Mouse (Mus musculus) stomach, postnatal 0 days (tissue): ENCODE measurements around the gene Mad2l1bp. TPM values are rescaled to one million over a fixed set of nuclear protein-coding genes. Genes with fewer than 3 reads are reported as not detected.
A peak's percentile ranks its signal among the peaks of the same experiment; 100 is the strongest.

Experiments
- ATAC-seq: fragments of 200-750 bp; cut with Nextera tagmentation; 2 replicates; pipeline ENCODE4 v1.8.0; 2017; ENCODE audit not compliant: low FRiP score, low TSS enrichment
- DNase-seq: peaks from one replicate; pipeline ENCODE4 v3.0.0-alpha.2; 2016; ENCODE audit warnings: low spot score
- H3K27ac ChIP-seq: fragments of 300-500 bp; sonication (generic); replicated peaks from 2 replicates; pipeline ENCODE4 v1.5.1; 2014; ENCODE audit warnings: mild to moderate bottlenecking, control low read depth
- H3K27me3 ChIP-seq: fragments of 300-500 bp; sonication (generic); 2 replicates; pipeline ENCODE4 v1.6.1; 2014; ENCODE audit warnings: low read length; ENCODE audit not compliant: control insufficient read depth, insufficient read depth
- H3K36me3 ChIP-seq: fragments of 300-500 bp; sonication (generic); 2 replicates; pipeline ENCODE4 v1.6.1; 2014; ENCODE audit warnings: low read length, mixed read lengths; ENCODE audit not compliant: control insufficient read depth, insufficient read depth
- H3K4me1 ChIP-seq: fragments of 300-500 bp; sonication (generic); replicated peaks from 2 replicates; pipeline ENCODE4 v1.6.1; 2014; ENCODE audit warnings: antibody characterized with exemption; ENCODE audit not compliant: control insufficient read depth, insufficient read depth
- H3K4me2 ChIP-seq: fragments of 300-500 bp; sonication (generic); replicated peaks from 2 replicates; pipeline ENCODE4 v1.6.1; 2014; ENCODE audit warnings: low read depth, mild to moderate bottlenecking, control low read depth, moderate library complexity
- H3K4me3 ChIP-seq: fragments of 300-500 bp; sonication (generic); 2 replicates; pipeline ENCODE4 v1.5.1; 2014; ENCODE audit warnings: low read depth, low read length, control low read depth
- H3K9ac ChIP-seq: fragments of 300-500 bp; sonication (generic); 2 replicates; pipeline ENCODE4 v1.6.1; 2014; ENCODE audit warnings: mild to moderate bottlenecking, low read length, control low read depth, mixed read lengths
- H3K9me3 ChIP-seq: fragments of 300-500 bp; sonication (generic); 2 replicates; pipeline ENCODE4 v1.6.1; 2016; ENCODE audit warnings: low read length; ENCODE audit not compliant: control insufficient read depth
- CTCF ChIP-seq: IDR thresholded peaks from 2 replicates; pipeline ENCODE4 v1.5.1; 2016; ENCODE audit warnings: antibody characterized with exemption, low read depth, mild to moderate bottlenecking, moderate library complexity
- EP300 ChIP-seq: optimal IDR thresholded peaks from 2 replicates; pipeline ENCODE3; 2016; ENCODE audit warnings: antibody characterized with exemption
- WGBS: fragments of 180-500 bp; shearing (Covaris S2); extraction: QIAGEN DNeasy Blood & Tissue Kit; methylation state at CpG from one replicate; pipeline ENCODE4 v1.1.7; 2014; 5-methylcytosine and 5-hydroxymethylcytosine counted together
- polyA plus RNA-seq: library from polyadenylated mRNA; unstranded; fragments of >200 nt; fragmentation: Nextera tagmentation; extraction: Ambion mirVana; gene quantifications from 2 replicates; pipeline ENCODE4 v1.2.1, GENCODE M21; 2015

Mad2l1bp gene
- polyA plus RNA-seq, 1 experiment from 2014 or later, result 35.5 TPM

GRCm38 (mm10) chr17:46182273-46182672, 28.9 kb upstream of the Mad2l1bp start:
- no peaks in the 10 kb centered on the region for H3K27me3 ChIP-seq
- H3K9me3 ChIP-seq, result no peaks in the 10 kb centered on the region
- TF ChIP-seq EP300 (no peak), CTCF (peak; percentile 64)
- no peak overlapping the region for H3K4me2 ChIP-seq
- WGBS, result 84% methylated on average over 4 of the region's 4 CpGs
- H3K9ac ChIP-seq, result no peak overlapping the region
- no peak overlapping the region for H3K27ac ChIP-seq
- H3K4me3 ChIP-seq, result no peak overlapping the region
- H3K36me3 ChIP-seq, result peaks cover 18% of the 10 kb centered on the region
- ATAC-seq (no peak), DNase-seq (no peak)
- no peaks in the 10 kb centered on the region for H3K4me1 ChIP-seq

- H3K27me3 ChIP-seq, result no peaks in the 10 kb centered on the region
- H3K4me1 ChIP-seq, result no peaks in the 10 kb centered on the region
- H3K9ac ChIP-seq, result no peak overlapping the region
- DNase-seq (no peak), ATAC-seq (0 out of 2 replicates have a peak, but pooled peaks have one; percentile 39)
- H3K4me3 ChIP-seq, result no peak overlapping the region
- no peak for TF ChIP-seq EP300
- TF ChIP-seq CTCF, result peak; percentile 80
- H3K4me2 ChIP-seq, result no peak overlapping the region
- no peaks in the 10 kb centered on the region for H3K9me3 ChIP-seq
- 73% methylated on average over 3 of the region's 3 CpGs for WGBS
- H3K27ac ChIP-seq, result no peak overlapping the region
- H3K36me3 ChIP-seq, result peaks cover 30% of the 10 kb centered on the region
Measured at GRCm38 (mm10) chr17:46170538-46170937, 17.2 kb upstream of the Mad2l1bp start.

GRCm38 (mm10) chr17:46168768-46169167, 15.4 kb upstream of the Mad2l1bp start:
- Histone ChIP-seq H3K9ac (no peak overlapping the region), H3K9me3 (no peaks in the 10 kb centered on the region), H3K4me3 (no peak overlapping the region), H3K27ac (no peak overlapping the region), H3K36me3 (peaks cover 39% of the 10 kb centered on the region), H3K27me3 (no peaks in the 10 kb centered on the region), H3K4me2 (no peak overlapping the region), H3K4me1 (no peaks in the 10 kb centered on the region)
- 89% methylated on average over 5 of the region's 5 CpGs for WGBS
- TF ChIP-seq EP300 (no peak), CTCF (no peak)
- DNase-seq (no peak), ATAC-seq (no peak)

GRCm38 (mm10) chr17:46168318-46168717, 15.0 kb upstream of the Mad2l1bp start:
- no peak for TF ChIP-seq CTCF
- TF ChIP-seq EP300, result no peak
- WGBS, result 41% methylated on average over 5 of the region's 5 CpGs
- H3K27me3 ChIP-seq, result no peaks in the 10 kb centered on the region
- H3K4me3 ChIP-seq, result no peak overlapping the region
- H3K9me3 ChIP-seq, result no peaks in the 10 kb centered on the region
- H3K4me1 ChIP-seq, result no peaks in the 10 kb centered on the region
- ATAC-seq, result peak; percentile 27
- no peak for DNase-seq
- H3K36me3 ChIP-seq, result peaks cover 39% of the 10 kb centered on the region
- H3K4me2 ChIP-seq, result no peak overlapping the region
- H3K9ac ChIP-seq, result no peak overlapping the region
- no peak overlapping the region for H3K27ac ChIP-seq

- Histone ChIP-seq H3K4me3 (no peak overlapping the region), H3K27ac (no peak overlapping the region), H3K4me2 (no peak overlapping the region), H3K9ac (no peak overlapping the region), H3K4me1 (no peaks in the 10 kb centered on the region; the same call in 1 of the 2 replicates), H3K36me3 (peaks cover 31% of the 10 kb centered on the region), H3K27me3 (no peaks in the 10 kb centered on the region), H3K9me3 (no peaks in the 10 kb centered on the region)
- TF ChIP-seq CTCF (peak; percentile 59), EP300 (no peak)
- no peak for ATAC-seq
- DNase-seq, result no peak
- 78% methylated on average over 11 of the region's 11 CpGs for WGBS
Measured at GRCm38 (mm10) chr17:46167014-46167413, 13.7 kb upstream of the Mad2l1bp start.

GRCm38 (mm10) chr17:46166270-46166669, 12.9 kb upstream of the Mad2l1bp start:
- Histone ChIP-seq H3K4me3 (no peak overlapping the region), H3K36me3 (peaks cover 29% of the 10 kb centered on the region), H3K9ac (no peak overlapping the region), H3K4me1 (no peaks in the 10 kb centered on the region; the same call in 1 of the 2 replicates), H3K9me3 (no peaks in the 10 kb centered on the region), H3K27ac (no peak overlapping the region), H3K27me3 (no peaks in the 10 kb centered on the region), H3K4me2 (no peak overlapping the region)
- TF ChIP-seq EP300 (no peak), CTCF (no peak)
- DNase-seq (no peak), ATAC-seq (no peak)
- 56% methylated on average over 5 of the region's 5 CpGs for WGBS
